Mouse (Mus musculus): ENCODE measurements around the gene Krt24. TPM values are rescaled to one million over a fixed set of nuclear protein-coding genes. Genes with fewer than 3 reads are reported as not detected.

The Krt24 gene
- total and polyA plus RNA-seq, 3 experiments = not detected

GRCm38 (mm10) chr11:99316543-99316942, 31.5 kb upstream of the Krt24 start:
- no peaks in the 10 kb centered on the region for H3K36me3 ChIP-seq (ENCODE audit: control insufficient read depth in 1 of 2, insufficient read depth in 2 of 2, low read length in 2 of 2)
- no peak overlapping the region for H3K4me3 ChIP-seq (ENCODE audit: control insufficient read depth in 1 of 2, insufficient read depth in 1 of 2, low read depth in 2 of 2, low read length in 2 of 2)
- H3K79me2 ChIP-seq (ENCODE audit: control insufficient read depth, insufficient read depth, low read length, poor library complexity) = no peaks in the 10 kb centered on the region
- H3K27ac ChIP-seq (ENCODE audit: control insufficient read depth, low read depth, low read length) = no peak overlapping the region
- DNase-seq (ENCODE audit: low read depth, low spot score) = no peak
- TF ChIP-seq MYC (IDR thresholded peaks at IDR 0.05; ENCODE audit: low read depth, low read length) (no peak), POLR2AphosphoS2 (IDR thresholded peaks at IDR 0.05; ENCODE audit: low read length) (no peak), SIN3A (IDR thresholded peaks at IDR 0.05; ENCODE audit: low read length) (no peak), MAFK (IDR thresholded peaks at IDR 0.05; ENCODE audit: borderline replicate concordance, low read depth, low read length) (no peak), ZKSCAN1 (IDR thresholded peaks at IDR 0.05; ENCODE audit: low read depth, low read length) (no peak), ZC3H11A (IDR thresholded peaks at IDR 0.05; ENCODE audit: low read depth, low read length) (no peak), UBTF (IDR thresholded peaks at IDR 0.05; ENCODE audit: borderline replicate concordance, insufficient read depth, low read depth, low read length) (no peak), MEF2A (IDR thresholded peaks at IDR 0.05; ENCODE audit: extremely low read depth, insufficient replicate concordance, low read depth, low read length, poor library complexity, severe bottlenecking) (no peak), MXI1 (IDR thresholded peaks at IDR 0.05; ENCODE audit: low read depth, low read length) (no peak), CHD2 (IDR thresholded peaks at IDR 0.05; ENCODE audit: low read length) (no peak), MYB (IDR thresholded peaks at IDR 0.05; ENCODE audit: low read depth, low read length) (no peak), E2F4 (IDR thresholded peaks at IDR 0.05; ENCODE audit: borderline replicate concordance, low read depth, low read length) (no peak), KAT2A (conservative IDR thresholded peaks at IDR 0.05; ENCODE audit: low read depth, low read length) (no peak), ZNF384 (IDR thresholded peaks at IDR 0.05; ENCODE audit: low read depth, low read length) (no peak), CTCF (IDR thresholded peaks at IDR 0.05 in 2 of 3, conservative IDR thresholded peaks at IDR 0.05 in 1 of 3; ENCODE audit: control insufficient read depth in 1 of 3, insufficient read depth in 1 of 3, low read depth in 2 of 3, low read length in 3 of 3, poor library complexity in 1 of 3, severe bottlenecking in 1 of 3) (no peak), TAL1 (IDR thresholded peaks at IDR 0.05; ENCODE audit: low read length) (no peak), CHD1 (IDR thresholded peaks at IDR 0.05; ENCODE audit: low read depth, low read length) (no peak), SMC3 (IDR thresholded peaks at IDR 0.05; ENCODE audit: low read depth, low read length) (no peak)
- no peaks in the 10 kb centered on the region for H3K4me1 ChIP-seq (ENCODE audit: control insufficient read depth in 1 of 2, insufficient read depth in 2 of 2, low read length in 2 of 2)
- no peaks in the 10 kb centered on the region for H3K9me3 ChIP-seq (replicated peaks; ENCODE audit: insufficient read depth, low read length)
- peaks cover 10 to 14% of the 10 kb centered on the region in 2 experiments for H3K27me3 ChIP-seq (ENCODE audit: control insufficient read depth in 1 of 2, insufficient read depth in 2 of 2, low read length in 2 of 2)
- H3K9ac ChIP-seq (ENCODE audit: control insufficient read depth, low read depth, low read length, poor library complexity, severe bottlenecking) = no peak overlapping the region

- TF ChIP-seq MXI1 (IDR thresholded peaks at IDR 0.05; ENCODE audit: low read depth, low read length) = no peak
- TF ChIP-seq RAD21 (IDR thresholded peaks at IDR 0.05; ENCODE audit: low read depth, low read length) = no peak
- TF ChIP-seq ZMIZ1 (IDR thresholded peaks at IDR 0.05; ENCODE audit: low read depth, low read length) = no peak
- no peak for TF ChIP-seq UBTF (IDR thresholded peaks at IDR 0.05; ENCODE audit: borderline replicate concordance, insufficient read depth, low read depth, low read length)
- no peak for TF ChIP-seq ELF1 (IDR thresholded peaks at IDR 0.05; ENCODE audit: low read depth, low read length)
- TF ChIP-seq SIN3A (IDR thresholded peaks at IDR 0.05; ENCODE audit: low read length) = no peak
- TF ChIP-seq NELFE (IDR thresholded peaks at IDR 0.05; ENCODE audit: low read depth, low read length) = no peak
- no peak for TF ChIP-seq ETS1 (IDR thresholded peaks at IDR 0.05; ENCODE audit: low read depth, low read length)
- no peak for TF ChIP-seq MYC (IDR thresholded peaks at IDR 0.05; ENCODE audit: low read depth, low read length)
- no peak for TF ChIP-seq USF2 (IDR thresholded peaks at IDR 0.05; ENCODE audit: borderline replicate concordance in 1 of 2, insufficient read depth in 1 of 2, low read depth in 1 of 2, low read length in 2 of 2)
- no peak for TF ChIP-seq POLR2A (IDR thresholded peaks at IDR 0.05; ENCODE audit: control insufficient read depth in 1 of 2, insufficient read depth in 1 of 2, low read depth in 1 of 2, low read length in 2 of 2, poor library complexity in 1 of 2)
- no peak for TF ChIP-seq POLR2AphosphoS5 (IDR thresholded peaks at IDR 0.05; ENCODE audit: borderline replicate concordance, low read depth, low read length)
- TF ChIP-seq JUND (IDR thresholded peaks at IDR 0.05; ENCODE audit: low read depth, low read length) = no peak
- no peak for TF ChIP-seq USF1 (IDR thresholded peaks at IDR 0.05; ENCODE audit: low read depth, low read length)
- no peak for TF ChIP-seq SMC3 (IDR thresholded peaks at IDR 0.05; ENCODE audit: low read depth, low read length)
- TF ChIP-seq MEF2A (IDR thresholded peaks at IDR 0.05; ENCODE audit: extremely low read depth, insufficient replicate concordance, low read depth, low read length, poor library complexity, severe bottlenecking) = no peak
- no peak for TF ChIP-seq CHD1 (IDR thresholded peaks at IDR 0.05; ENCODE audit: low read depth, low read length)
- TF ChIP-seq RCOR1 (IDR thresholded peaks at IDR 0.05; ENCODE audit: low read depth, low read length) = no peak
- no peak for TF ChIP-seq CHD2 (IDR thresholded peaks at IDR 0.05; ENCODE audit: low read length)
- H3K36me3 ChIP-seq (ENCODE audit: control insufficient read depth in 1 of 2, insufficient read depth in 2 of 2, low read length in 2 of 2) = no peaks in the 10 kb centered on the region
- no peaks in the 10 kb centered on the region for H3K79me2 ChIP-seq (ENCODE audit: control insufficient read depth, insufficient read depth, low read length, poor library complexity)
- no peaks in the 10 kb centered on the region for H3K4me1 ChIP-seq (ENCODE audit: control insufficient read depth in 1 of 2, insufficient read depth in 2 of 2, low read length in 2 of 2)
- no peaks in the 10 kb centered on the region for H3K9me3 ChIP-seq (replicated peaks; ENCODE audit: insufficient read depth, low read length)
- H3K4me3 ChIP-seq (ENCODE audit: control insufficient read depth in 1 of 2, insufficient read depth in 1 of 2, low read depth in 2 of 2, low read length in 2 of 2) = no peak overlapping the region
- H3K27ac ChIP-seq (ENCODE audit: control insufficient read depth, low read depth, low read length) = no peak overlapping the region
- no peak for DNase-seq (ENCODE audit: low read depth, low spot score)
- H3K27me3 ChIP-seq (ENCODE audit: control insufficient read depth in 1 of 2, insufficient read depth in 2 of 2, low read length in 2 of 2) = peaks cover 10 to 14% of the 10 kb centered on the region in 2 experiments
- no peak overlapping the region for H3K9ac ChIP-seq (ENCODE audit: control insufficient read depth, low read depth, low read length, poor library complexity, severe bottlenecking)
Observed at GRCm38 (mm10) chr11:99314594-99314993, 29.5 kb upstream of the Krt24 start.
